Mouse (Mus musculus) megakaryocyte progenitor cell, adult 5-6 weeks (primary cell): ENCODE results near the gene Eda2r. TPM values are rescaled to one million over a fixed set of nuclear protein-coding genes. Genes with fewer than 3 reads are reported as not detected.

Experiments
- ATAC-seq: replicated peaks from 2 replicates; pipeline ENCODE4 v1.8.0; 2016; ENCODE audit warnings: mild to moderate bottlenecking, moderate TSS enrichment, inconsistent platforms; ENCODE audit not compliant: poor library complexity
- total RNA-seq, 2 experiments: library from RNA; stranded (forward) in 1 of 2; stranded (reverse) in 1 of 2; fragments of 157-497, 149-512 nt in 1 of 2; fragments of 200-1000 nt in 1 of 2; gene quantifications; 2 replicates each; pipeline versions ENCODE4 v1.2.3 to v1.2.4; 2015 to 2017

Eda2r gene
- total RNA-seq (2015): 0.07 and 0.29 TPM in 2 replicates
- 0.21 and 1.1 TPM in 2 replicates for total RNA-seq (2017)

- peak; percentile 99 for ATAC-seq
These were observed at the start of gene Eda2r for GRCm38 (mm10) chrX:97377065-97377421. TSS of gene Eda2r (minus strand) at chrX:97377216.

- ATAC-seq: no peak
These were observed 20.9 kb upstream of the Eda2r start for GRCm38 (mm10) chrX:97397872-97398271.

GRCm38 (mm10) chrX:97378076-97378475 lies 1.1 kb upstream of the Eda2r start:
- no peak for ATAC-seq

GRCm38 (mm10) chrX:97376321-97377064 lies 523 bp downstream of the Eda2r start:
- ATAC-seq: peak; percentile 58

GRCm38 (mm10) chrX:97372826-97373225 lies 4.2 kb downstream of the Eda2r start:
- ATAC-seq: no peak

- ATAC-seq: no peak
These were observed 7.8 kb downstream of the Eda2r start for GRCm38 (mm10) chrX:97369206-97369605.

GRCm38 (mm10) chrX:97368741-97369140 lies 8.3 kb downstream of the Eda2r start:
- ATAC-seq: no peak

GRCm38 (mm10) chrX:97360919-97361318 lies 16.1 kb downstream of the Eda2r start:
- no peak for ATAC-seq

GRCm38 (mm10) chrX:97327891-97328290 lies 49.1 kb downstream of the Eda2r start:
- no peak for ATAC-seq
